Mouse (Mus musculus) heart, adult 8-10 months (tissue): ENCODE measurements around the gene Rhot2. TPM values are rescaled to one million over a fixed set of nuclear protein-coding genes. Genes with fewer than 3 reads are reported as not detected.

Experiments
- DNase-seq: peaks from one replicate; pipeline ENCODE4 v3.0.0; 2022; ENCODE audit warnings: low spot score
- total RNA-seq, 4 experiments: library from RNA; stranded (reverse); gene quantifications; 2 replicates each; pipeline ENCODE4 v1.2.4; 2022

Gene Rhot2
- total RNA-seq: 100 to 1,000 TPM; 128 to 153 (median 135) TPM

GRCm38 (mm10) chr17:25844396-25844901 is at the start of gene Rhot2:
TSS of gene Rhot2 (minus strand) at chr17:25844851.
- DNase-seq: peak; percentile 94

DNA sequence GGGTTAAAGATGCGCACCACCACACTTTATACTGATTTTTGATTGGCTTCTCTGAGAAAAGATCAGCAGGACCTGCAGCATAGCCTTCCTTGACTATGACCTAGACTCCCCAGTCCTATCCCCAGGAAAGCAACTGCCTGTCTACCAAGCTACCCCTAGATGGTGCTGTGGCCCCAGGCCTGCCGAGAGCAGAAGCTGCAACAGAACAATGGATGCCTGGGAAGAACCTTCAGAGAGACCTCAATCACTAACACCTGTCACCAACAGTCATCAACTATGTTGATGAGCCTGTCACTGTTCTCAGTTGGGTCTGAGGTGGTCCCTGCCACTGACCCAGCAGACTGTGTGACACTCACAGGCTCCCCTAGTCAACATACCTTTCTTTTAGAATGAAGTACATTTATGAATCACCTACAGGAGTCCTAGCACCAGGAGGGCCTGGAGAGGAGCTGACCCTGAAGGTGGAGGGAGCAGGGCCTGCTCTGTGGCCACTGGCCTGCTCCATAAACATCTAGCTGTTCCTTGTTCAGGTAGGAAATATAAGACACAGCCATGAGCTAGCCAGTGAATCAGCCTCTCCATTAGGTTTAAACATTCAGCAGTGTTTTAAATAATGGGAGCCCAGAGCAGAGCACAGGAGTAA is 49.4 kb upstream of the Rhot2 start:
- DNase-seq: peak; percentile 68

DNA sequence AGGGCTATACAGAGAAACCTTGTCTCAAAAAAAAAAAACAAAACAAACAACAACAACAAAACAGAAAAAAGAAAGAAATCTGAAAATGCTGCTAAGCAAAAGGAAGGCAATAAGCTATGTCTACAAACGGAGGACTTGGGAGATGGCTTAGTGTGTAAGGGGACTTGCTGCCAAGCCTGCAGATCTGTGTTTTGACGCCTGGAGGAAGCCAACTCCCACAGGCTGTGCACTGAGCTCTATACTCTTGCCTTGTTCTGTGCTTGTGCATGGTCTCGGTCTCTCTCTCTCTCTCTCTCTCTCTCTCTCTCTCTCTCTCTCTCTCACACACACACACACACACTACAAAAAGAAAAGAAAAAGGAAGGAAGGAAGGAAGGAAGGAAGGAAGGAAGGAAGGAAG is 44.2 kb upstream of the Rhot2 start:
- DNase-seq: no peak

- no peak for DNase-seq
Observed at GRCm38 (mm10) chr17:25887467-25887866, 42.8 kb upstream of the Rhot2 start.

DNA sequence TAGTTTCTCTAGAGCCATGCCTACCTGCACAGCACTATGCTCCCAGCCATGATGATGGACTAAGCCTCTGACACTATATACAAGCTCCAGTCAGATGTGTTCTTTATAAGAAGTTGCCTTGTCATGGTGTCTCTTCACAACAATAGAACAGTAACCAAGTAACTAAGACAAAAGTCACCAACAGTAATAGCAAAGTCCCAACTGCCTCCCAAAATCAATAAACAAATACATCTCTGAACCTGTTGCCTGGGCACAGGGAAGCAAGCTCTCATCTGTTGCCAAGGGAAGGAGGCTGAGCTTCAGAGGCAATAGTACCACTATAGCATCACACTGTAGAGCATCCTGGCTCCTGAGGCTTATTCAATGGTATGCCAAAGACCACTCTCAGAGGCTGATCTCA is 42.2 kb upstream of the Rhot2 start:
- no peak for DNase-seq

GRCm38 (mm10) chr17:25885636-25886035 is 41.0 kb upstream of the Rhot2 start:
- no peak for DNase-seq

- DNase-seq: no peak
Observed at GRCm38 (mm10) chr17:25883824-25884223, 39.2 kb upstream of the Rhot2 start.

GRCm38 (mm10) chr17:25883268-25883667 is 38.6 kb upstream of the Rhot2 start:
- no peak for DNase-seq

GRCm38 (mm10) chr17:25882306-25882705 is 37.7 kb upstream of the Rhot2 start:
- no peak for DNase-seq

GRCm38 (mm10) chr17:25881691-25882090 is 37.0 kb upstream of the Rhot2 start:
- DNase-seq: no peak

DNA sequence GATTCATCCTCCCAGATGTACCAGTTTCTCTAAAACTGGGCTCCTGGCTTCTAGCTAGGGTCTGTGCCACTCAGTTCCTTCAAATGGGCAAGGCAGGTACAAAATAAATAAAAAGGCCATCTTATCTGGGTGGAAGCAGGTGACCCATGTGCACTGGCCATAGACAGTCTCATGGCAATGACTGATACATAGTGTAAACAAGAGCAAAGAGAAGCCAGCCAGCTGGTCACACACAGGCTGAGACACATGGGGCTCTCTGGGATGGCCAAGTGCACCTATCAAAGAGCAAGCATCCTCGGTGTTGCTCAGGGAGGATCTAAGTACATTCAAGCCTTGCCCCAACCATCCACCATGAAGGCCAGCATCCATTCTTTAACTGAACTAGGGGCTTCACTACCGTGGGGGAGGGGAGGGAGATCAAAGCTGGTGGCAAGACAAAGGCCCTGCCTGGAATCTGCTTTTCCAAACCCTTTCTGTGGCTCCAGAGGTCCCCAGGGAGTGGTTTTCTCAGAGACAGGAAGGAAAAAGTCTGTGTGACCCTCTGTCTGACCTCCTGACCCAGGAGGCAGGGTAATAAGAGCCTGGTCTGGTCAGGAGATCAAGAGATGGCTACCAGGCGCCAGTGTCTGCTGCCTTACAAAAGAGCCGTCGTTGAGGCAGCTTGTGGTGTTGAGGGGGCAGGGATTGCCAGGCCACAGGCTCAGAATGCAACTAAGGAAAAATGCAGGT is 36.4 kb upstream of the Rhot2 start:
- no peak for DNase-seq

DNA sequence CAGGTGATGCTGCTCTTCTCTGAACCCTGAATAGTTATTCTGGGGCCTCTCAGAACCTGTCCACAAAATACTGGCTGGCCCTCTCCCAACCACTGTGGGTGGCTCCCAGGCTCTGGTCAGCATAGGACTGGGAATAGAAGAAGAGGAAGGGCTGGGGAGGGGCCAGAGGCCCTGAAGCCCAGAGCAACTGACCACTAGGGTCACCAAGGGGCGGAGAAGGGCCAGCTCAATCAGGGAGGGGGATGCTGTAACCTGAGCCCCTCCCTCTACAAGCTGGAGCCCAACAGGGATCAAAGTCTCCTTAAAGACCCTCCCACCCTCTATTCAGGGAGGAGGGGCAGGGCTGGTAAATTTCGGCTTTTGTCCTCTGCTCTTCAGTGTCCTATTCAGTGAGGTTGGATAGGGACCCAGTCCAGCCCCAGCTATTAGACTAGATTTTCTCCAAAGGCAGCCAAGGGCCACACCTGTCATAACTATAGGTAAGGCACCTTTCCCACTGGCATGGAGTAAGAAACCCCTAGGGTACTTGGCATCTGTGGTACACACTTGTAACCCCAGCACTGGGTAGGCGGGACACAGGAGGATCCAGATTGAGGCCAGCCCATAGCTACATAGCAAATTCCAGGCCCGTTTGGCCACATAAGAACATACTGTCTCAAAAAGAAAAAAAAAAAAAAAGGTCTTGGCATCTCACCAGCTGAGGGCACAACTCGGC is 35.7 kb upstream of the Rhot2 start, which contains the start of gene Wfikkn1:
Wfikkn1 (minus strand) TSS at position 663 of the 715 bp plus-strand sequence.
- no peak for DNase-seq

- no peak for DNase-seq
Observed at GRCm38 (mm10) chr17:25879750-25880149, 35.1 kb upstream of the Rhot2 start.

DNA sequence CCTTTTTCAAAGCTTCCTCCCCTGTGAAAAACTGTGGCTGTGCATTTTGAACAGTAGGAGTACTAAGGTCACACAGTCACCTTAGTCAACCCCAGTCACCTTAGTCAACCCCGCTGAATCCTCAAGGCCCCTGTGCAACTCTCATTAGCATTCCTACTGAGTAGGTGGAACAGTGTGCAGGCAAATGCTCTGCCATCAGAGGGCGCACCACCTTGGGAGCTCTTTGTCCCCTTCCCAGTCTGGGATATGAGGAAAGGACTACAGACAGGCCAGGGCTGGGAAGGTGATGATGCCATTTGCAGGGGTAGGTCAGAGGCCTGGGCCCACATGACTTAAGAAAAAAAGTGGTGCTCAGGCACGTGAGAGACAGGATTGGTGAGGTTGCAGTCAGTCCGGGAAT is 34.6 kb upstream of the Rhot2 start:
- no peak for DNase-seq

DNA sequence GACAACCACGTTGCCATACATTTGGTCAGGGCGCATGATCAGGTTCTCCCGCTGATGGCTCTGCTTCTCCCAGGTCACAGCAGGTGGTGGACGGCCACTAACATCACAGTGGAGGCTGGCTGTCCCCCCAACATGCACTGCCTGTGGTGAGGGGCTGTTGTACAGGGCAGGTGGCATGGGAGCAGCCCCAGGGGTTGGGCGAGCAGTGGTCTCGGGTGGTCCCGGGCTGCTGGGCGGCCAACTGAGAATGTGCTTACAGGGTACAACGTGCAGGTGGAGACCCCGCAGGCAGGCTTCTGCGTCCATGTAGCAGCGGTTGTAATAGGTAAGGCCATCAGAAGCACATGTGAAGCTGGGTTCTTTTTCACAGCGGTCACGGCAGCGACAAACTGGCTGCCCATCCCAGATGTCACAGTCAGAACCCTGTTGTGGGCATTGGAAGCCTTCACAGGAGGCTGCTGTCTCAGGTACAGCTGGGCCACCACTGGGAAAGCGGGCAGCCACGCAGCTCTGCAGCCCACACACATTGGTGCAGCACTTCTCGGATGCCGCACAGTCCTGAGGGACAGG is 34.0 kb upstream of the Rhot2 start:
- no peak for DNase-seq

DNA sequence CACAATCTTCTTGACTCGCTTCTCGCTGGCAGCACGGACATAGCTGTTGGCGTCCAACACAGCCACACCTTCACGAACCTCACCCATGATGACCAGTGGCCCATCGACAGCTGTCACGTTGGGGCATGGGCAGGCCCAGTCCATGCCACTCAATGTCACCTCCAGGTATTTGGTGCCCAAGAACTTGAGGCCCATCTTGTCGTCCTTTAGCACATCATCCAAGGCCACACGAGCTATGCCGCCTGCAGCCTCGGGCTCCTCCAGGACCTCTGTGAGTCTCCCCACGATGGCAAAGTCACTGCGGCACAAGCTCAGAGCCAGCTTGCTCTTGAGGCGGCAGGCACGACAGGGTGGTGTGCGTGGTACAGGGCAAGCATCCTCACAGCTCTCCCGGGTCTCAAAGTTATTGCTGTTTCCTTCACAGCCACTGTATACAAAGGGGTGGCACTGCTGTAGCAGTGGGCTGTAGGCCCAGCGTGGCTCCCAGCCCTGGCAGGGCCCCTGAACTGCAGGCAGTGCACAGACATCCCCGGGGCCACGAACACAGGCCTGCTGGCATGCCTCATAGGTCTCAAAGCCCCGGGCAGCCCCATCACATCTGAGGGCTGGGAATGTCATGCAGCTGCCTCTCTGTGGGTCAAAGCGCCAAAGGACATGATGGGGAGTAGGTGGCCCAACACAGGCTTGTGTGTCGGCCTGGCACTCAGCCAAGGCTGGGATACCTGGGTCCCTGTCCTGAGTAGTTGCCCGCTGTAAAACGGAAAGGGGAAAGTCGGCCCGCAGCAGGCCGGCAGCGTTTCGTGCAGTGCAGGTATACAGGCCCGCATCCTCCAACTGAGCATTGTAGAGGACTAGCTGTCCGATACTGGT is 33.3 kb upstream of the Rhot2 start:
- DNase-seq: no peak

DNA sequence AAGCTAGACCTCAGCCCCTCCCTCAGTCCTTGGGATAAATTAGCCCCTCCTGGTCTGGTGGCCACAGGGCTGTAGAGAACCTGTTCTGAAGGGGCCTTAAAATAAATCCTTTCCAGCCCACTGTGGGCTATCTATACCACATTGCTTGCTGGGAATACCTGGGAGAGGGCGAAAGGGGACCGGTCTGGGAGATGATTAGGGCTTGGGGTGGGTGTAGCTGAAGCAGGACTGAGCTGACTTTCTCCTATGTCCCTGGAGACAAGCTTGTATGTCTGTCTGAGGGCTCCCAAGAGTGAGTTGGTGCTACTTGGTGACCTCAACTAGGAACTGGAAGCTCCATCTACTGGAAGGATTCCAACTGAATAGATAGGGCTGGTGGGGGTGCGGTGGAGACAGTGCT is 32.4 kb upstream of the Rhot2 start:
- DNase-seq: no peak

GRCm38 (mm10) chr17:25876347-25876915 is 31.8 kb upstream of the Rhot2 start:
- no peak for DNase-seq

DNA sequence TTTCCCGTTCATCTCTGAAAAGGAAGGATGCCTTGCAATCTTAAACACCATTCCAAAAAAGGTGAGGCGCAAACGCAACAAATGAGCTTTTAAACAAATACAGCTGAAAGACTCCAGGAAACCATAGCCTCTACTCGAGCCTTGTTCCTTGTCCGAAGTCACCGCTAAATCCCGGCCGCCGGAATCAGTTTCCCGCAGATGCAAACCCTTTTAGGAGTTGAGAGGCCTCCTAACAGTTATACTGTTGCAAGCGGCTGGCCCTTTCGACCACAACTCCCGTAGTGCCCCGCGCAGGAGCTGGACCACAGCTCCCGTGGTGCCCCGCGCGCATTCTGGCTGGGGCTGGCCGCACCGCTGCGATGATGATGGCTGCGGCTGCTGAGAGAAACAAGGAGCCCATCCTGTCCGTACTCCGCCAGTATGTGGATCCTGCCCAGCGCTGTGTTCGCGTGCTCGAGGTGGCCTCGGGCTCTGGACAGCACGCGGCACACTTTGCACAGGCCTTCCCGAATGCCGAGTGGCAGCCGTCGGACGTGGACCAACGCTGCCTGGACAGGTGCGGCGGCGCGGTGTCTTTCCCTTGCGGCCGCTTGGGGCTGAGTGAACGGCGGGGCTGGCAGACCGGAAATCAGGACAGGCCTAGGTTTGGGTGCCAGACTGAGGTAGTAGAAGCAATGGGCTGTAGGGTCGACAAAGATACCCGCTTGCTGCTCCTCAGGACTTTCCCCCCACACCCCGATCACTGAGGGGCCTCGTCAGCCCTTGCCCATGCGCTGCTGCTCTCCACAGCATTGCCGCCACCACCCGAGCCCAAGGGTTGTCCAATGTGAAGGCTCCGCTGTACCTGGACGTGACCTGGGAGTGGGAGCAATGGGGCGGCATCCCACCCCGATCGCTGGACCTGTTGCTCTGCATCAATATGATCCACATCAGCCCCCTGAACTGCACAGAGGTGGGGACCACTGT is 30.8 kb upstream of the Rhot2 start:
- peak; percentile 88 for DNase-seq
